Mouse (Mus musculus) limb, embryonic 13.5 days (tissue): ENCODE results near the gene Bbc3. TPM values are rescaled to one million over a fixed set of nuclear protein-coding genes. Genes with fewer than 3 reads are reported as not detected.

Experiments
- ATAC-seq: fragments of 200-750 bp; cut with Nextera tagmentation; 2 replicates; pipeline ENCODE4 v1.8.0; 2017; ENCODE audit warnings: low read depth, moderate number of reproducible peaks, moderate TSS enrichment; ENCODE audit not compliant: low FRiP score
- H3K27ac ChIP-seq: fragments of 300-500 bp; sonication (generic); 2 replicates; pipeline ENCODE4 v1.5.1; 2015; ENCODE audit warnings: inconsistent platforms, mild to moderate bottlenecking, moderate library complexity
- H3K27me3 ChIP-seq: fragments of 300-500 bp; sonication (generic); 2 replicates; pipeline ENCODE4 v1.6.1; 2015; ENCODE audit warnings: mild to moderate bottlenecking, inconsistent platforms
- H3K36me3 ChIP-seq: fragments of 300-500 bp; sonication (generic); 2 replicates; pipeline ENCODE4 v1.6.1; 2015; ENCODE audit warnings: inconsistent platforms, mild to moderate bottlenecking, moderate library complexity
- H3K4me1 ChIP-seq: fragments of 300-500 bp; sonication (generic); 2 replicates; pipeline ENCODE4 v1.6.1; 2015; ENCODE audit warnings: inconsistent platforms
- H3K4me2 ChIP-seq: fragments of 300-500 bp; sonication (generic); replicated peaks from 2 replicates; pipeline ENCODE4 v1.6.1; 2015; ENCODE audit warnings: inconsistent platforms, mild to moderate bottlenecking, moderate library complexity
- H3K4me3 ChIP-seq: fragments of 300-500 bp; sonication (generic); 2 replicates; pipeline ENCODE4 v1.5.1; 2015; ENCODE audit warnings: moderate library complexity, mild to moderate bottlenecking, inconsistent platforms
- H3K9ac ChIP-seq: fragments of 300-500 bp; sonication (generic); 2 replicates; pipeline ENCODE4 v1.6.1; 2015; ENCODE audit warnings: mild to moderate bottlenecking, inconsistent platforms
- H3K9me3 ChIP-seq: fragments of 300-500 bp; sonication (generic); 2 replicates; pipeline ENCODE4 v1.6.1; 2016; ENCODE audit warnings: inconsistent platforms
- WGBS: fragments of 180-500 bp; shearing (Covaris S2); methylation state at CpG from one replicate; pipeline ENCODE4 v1.1.7; 2015; 5-methylcytosine and 5-hydroxymethylcytosine counted together
- polyA plus RNA-seq: library from polyadenylated mRNA; unstranded; fragments of >200 nt; fragmentation: Nextera tagmentation; extraction: Ambion mirVana; gene quantifications from 2 replicates; pipeline ENCODE4 v1.2.1, GENCODE M21; 2015

The Bbc3 gene
- polyA plus RNA-seq, 1 experiment from 2014 or later, result 5.0 TPM

DNA sequence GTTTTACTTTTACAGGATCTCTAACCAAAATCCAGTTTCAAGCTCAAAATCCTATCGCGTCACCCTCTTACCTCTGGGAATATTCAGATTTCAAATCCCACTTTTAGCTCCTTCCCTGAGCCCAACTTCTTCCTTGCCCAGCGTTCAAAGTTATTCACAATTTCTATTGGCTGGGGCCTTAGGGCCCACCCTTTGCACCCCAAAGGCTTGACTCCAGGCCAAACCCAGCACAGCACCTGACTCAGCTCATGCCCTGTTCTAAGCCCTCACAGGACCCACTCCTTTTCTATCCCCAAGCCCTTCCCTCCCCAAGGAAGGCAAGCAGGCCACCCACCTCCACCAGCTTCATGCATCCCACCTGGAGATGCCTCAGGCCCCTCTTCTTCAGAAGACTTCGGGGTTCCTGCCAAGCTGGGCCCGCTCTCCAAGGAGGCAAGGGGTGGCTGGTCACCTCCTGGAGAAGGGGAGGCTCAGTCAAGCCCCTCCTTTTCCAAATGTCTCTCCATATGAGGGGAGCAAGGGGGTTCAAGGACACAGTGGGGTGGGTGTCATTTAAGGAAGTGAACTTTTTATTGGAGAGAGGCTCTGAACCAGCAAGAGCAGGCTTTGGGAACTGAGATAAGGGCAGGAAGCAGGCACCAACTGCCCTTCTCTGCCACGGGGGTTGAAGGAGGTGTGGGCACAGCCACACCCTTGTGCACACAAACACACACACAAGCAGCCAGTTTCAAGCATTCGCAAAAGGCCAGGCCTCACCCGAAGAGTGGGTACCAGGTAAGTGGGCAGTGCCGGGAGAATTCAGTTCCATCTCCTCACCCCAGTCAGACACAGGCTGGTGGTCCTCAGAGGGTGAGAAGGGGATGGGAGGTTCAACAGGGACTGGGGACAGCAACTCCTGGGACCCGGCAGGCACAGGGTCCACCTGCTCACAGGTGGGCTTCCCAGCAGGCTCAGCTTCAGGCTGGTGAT lies 33.0 kb upstream of the Bbc3 start:
- ATAC-seq, result no peak
- Histone ChIP-seq H3K4me2 (peak overlapping the region; percentile 90; the same call in 1 of the 2 replicates), H3K4me3 (no peak overlapping the region)

DNA sequence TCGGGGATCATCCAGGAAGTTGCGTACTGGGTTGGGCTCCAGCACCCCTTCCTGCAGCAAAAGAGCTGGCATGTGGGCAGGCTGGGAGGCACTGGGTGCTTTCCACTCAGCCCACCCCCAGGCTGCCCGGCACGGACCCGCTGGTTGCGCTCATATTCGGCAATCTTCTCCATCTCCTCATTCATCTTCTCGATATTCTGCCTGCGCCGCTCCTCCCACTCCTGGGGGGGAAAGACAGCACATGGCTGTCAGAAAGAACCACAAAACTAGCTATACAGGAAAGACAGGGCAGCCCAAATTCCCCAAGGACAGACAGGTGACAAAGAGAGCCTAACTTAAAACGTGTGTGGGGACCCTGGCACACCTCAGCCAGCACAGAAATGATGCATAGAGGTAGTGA lies 27.5 kb upstream of the Bbc3 start:
- Histone ChIP-seq H3K9ac (no peak overlapping the region), H3K4me3 (no peak overlapping the region), H3K27me3 (no peaks in the 10 kb centered on the region), H3K4me1 (peaks cover 11% of the 10 kb centered on the region), H3K9me3 (no peaks in the 10 kb centered on the region), H3K36me3 (peaks cover 78% of the 10 kb centered on the region), H3K4me2 (no peak overlapping the region), H3K27ac (no peak overlapping the region)
- WGBS, result 91% methylated on average over 11 of the region's 11 CpGs
- no peak for ATAC-seq

More for the DNA sequence above, 33.0 kb upstream of the Bbc3 start:
- Histone ChIP-seq H3K27me3 (peaks cover 4% of the 10 kb centered on the region; the same call in 1 of the 2 replicates), H3K9me3 (no peaks in the 10 kb centered on the region), H3K4me1 (peaks cover 28% of the 10 kb centered on the region), H3K36me3 (peaks cover 49% of the 10 kb centered on the region), H3K9ac (no peak overlapping the region; the same call in 1 of the 2 replicates), H3K27ac (no peak overlapping the region)
- WGBS, result 84% methylated on average over 10 of the region's 10 CpGs

DNA sequence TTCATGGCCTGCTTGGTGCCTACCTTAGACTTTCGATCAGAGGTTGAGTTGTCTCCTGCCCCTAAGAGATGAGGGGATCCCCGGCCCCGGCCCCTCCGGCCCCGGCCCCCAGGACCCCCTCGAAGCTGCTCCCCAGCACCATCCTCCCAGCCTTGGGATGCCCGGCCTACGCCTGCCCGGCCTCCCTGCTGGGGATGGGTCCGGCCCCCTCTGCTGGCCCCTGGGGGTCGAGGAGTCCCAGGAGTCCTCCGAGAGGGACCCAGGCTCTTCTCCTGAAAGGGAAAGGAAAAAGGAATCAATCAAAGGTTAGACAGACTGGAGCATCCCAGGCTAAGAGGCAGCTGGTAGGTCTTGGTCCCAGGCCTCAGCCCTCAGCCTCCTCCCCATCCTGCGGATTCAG lies 25.9 kb upstream of the Bbc3 start:
- Histone ChIP-seq H3K4me2 (no peak overlapping the region), H3K9ac (no peak overlapping the region), H3K27ac (no peak overlapping the region), H3K36me3 (peaks cover 62% of the 10 kb centered on the region), H3K9me3 (no peaks in the 10 kb centered on the region), H3K27me3 (no peaks in the 10 kb centered on the region), H3K4me1 (peaks cover 12% of the 10 kb centered on the region), H3K4me3 (no peak overlapping the region)
- WGBS, result 96% methylated on average over 13 of the region's 13 CpGs
- ATAC-seq, result no peak

DNA sequence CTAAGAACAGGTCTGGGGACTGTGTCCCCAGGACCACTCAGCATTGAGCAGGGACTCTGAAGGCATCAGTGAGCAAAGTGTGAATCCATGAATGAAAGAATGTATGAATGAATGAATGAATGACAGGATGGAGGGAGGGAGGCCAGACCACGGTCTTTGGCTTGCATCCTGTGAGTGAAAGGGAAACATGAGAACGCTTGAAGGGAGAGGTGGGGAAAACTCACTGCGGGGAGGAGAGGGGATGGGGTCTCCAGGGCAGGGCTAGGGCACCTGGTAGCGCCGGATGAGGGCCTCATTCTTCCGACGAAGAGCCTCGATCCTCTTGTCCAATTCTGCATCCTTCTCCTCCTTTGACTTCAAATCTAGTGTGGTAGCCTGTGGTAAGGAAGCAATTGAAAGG lies 24.2 kb upstream of the Bbc3 start:
- ATAC-seq, result no peak
- Histone ChIP-seq H3K9ac (no peak overlapping the region; the same call in 1 of the 2 replicates), H3K9me3 (no peaks in the 10 kb centered on the region), H3K4me3 (no peak overlapping the region), H3K4me2 (no peak overlapping the region), H3K36me3 (peaks cover 45% of the 10 kb centered on the region), H3K27ac (no peak overlapping the region), H3K27me3 (no peaks in the 10 kb centered on the region), H3K4me1 (peaks cover 12% of the 10 kb centered on the region)
- 87% methylated on average over 8 of the region's 8 CpGs for WGBS

DNA sequence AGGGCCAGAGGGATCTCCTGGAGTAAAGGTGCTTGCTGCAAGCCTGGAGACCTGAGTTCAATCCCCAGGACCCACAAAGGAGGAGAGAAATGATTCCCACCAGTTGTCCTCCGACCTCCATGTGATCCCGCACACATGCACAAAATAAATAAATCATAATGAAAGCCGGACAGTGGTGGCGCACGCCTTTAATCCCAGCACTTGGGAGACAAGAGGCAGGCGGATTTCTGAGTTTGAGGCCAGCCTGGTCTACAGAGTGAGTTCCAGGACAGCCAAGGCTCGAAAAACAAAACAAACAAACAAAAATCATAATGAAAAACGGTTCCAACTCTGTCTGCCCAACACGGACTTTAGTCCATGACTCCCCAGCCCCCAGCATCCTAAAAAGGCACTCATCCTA lies 23.3 kb upstream of the Bbc3 start:
- Histone ChIP-seq H3K27ac (peak overlapping the region; percentile 69; the same call in 1 of the 2 replicates), H3K9me3 (no peaks in the 10 kb centered on the region), H3K9ac (peak overlapping the region; percentile 51), H3K4me3 (peak overlapping the region; percentile 61), H3K36me3 (peaks cover 40% of the 10 kb centered on the region), H3K4me1 (peaks cover 12% of the 10 kb centered on the region), H3K27me3 (no peaks in the 10 kb centered on the region), H3K4me2 (peak overlapping the region; percentile 66)
- no peak for ATAC-seq
- 68% methylated on average over 9 of the region's 9 CpGs for WGBS

DNA sequence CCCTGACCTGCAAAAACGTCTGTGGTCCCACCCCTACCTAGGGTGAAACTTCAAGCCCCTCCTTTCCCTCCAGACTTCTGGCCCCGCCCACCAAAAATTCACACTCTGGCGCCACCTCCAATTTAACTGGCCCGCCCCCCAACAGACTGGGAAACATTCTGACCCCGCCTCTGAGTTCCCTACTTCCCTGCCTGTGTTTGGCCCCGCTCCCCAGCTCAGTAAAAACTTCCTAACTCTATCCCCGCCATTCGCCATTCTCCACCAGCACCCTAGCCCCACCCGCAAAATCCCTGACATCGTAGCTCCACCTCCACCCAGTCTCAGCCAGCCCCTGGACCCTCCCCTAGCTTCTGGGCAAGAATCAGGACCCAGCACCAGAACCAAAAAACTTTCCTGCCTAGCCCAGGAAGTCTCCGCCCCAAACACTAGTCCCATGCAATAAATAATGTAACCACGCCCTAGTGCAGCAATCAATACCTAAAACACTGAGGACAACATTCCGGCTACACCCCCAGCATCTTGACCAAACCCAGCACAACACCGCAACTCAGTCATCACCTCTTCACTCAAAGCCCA lies 22.7 kb upstream of the Bbc3 start:
- ATAC-seq, result peak; percentile 65
- Histone ChIP-seq H3K36me3 (peaks cover 36% of the 10 kb centered on the region), H3K9ac (peak overlapping the region; percentile 51), H3K4me3 (peak overlapping the region; percentile 61), H3K27ac (peak overlapping the region; percentile 69), H3K27me3 (no peaks in the 10 kb centered on the region), H3K4me1 (peaks cover 12% of the 10 kb centered on the region), H3K9me3 (no peaks in the 10 kb centered on the region), H3K4me2 (peak overlapping the region; percentile 66)
- 1% methylated on average over 14 of the region's 14 CpGs for WGBS

DNA sequence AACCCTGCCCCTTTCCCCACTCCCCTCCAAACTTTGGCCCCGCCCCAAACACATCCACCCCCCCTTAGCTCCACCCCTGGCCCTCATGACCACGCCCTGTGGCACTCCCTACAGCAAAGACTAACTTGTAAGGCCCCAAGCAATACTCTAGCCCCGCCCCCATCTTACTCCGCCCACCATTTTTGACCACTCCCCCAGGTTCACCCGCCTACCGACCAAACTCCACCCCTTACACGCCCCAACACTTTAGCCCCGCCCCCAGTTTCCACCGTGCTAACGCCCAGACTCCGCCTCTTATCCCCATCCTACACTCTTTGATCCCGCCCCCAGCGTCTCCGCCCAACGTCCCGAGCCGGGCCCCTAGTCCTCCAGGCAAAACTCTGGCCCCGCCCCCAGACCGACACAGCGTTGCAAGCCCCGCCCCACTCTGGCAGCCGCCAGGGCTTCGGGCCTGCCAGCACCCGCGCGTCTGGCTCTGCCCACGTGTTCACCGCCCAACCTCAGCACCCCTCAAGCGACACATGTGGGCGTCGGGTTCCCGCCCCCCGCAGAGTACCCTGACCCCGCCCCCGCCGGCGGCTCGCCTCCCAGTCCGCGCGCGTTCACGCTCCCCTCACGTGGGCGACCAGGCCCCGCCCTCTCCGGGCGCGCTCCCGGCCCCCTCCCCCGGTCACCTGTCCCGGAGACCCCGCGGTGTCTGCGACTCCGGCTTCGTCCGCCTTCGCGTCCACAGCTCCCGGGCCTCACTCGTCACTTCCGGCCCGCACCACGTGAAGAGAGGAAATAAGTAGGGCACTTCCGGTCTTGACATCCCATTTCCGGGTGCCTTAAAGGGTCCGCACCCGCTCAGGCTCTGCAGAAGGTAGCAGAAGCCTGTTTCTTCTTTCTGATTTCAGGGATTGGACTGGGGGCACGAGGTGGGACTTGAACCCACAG lies 21.9 kb upstream of the Bbc3 start, which contains the start of gene Ccdc9:
Gene Ccdc9 (minus strand): TSS at position 770 of the 936 bp plus-strand sequence.
- H3K36me3 ChIP-seq, result peaks cover 29% of the 10 kb centered on the region
- peak; percentile 91 for ATAC-seq
- peak within 1 kb of the TSS; percentile 79 for H3K9ac ChIP-seq
- H3K4me3 ChIP-seq, result peak within 1 kb of the TSS; percentile 61
- H3K4me2 ChIP-seq, result peak within 1 kb of the TSS; percentile 66
- no peaks in the 10 kb centered on the region for H3K9me3 ChIP-seq
- no peaks in the 10 kb centered on the region for H3K27me3 ChIP-seq
- H3K27ac ChIP-seq, result peak within 1 kb of the TSS; percentile 95
- under 1% methylated on average over 70 of the region's 70 CpGs for WGBS
- peaks cover 12% of the 10 kb centered on the region for H3K4me1 ChIP-seq

DNA sequence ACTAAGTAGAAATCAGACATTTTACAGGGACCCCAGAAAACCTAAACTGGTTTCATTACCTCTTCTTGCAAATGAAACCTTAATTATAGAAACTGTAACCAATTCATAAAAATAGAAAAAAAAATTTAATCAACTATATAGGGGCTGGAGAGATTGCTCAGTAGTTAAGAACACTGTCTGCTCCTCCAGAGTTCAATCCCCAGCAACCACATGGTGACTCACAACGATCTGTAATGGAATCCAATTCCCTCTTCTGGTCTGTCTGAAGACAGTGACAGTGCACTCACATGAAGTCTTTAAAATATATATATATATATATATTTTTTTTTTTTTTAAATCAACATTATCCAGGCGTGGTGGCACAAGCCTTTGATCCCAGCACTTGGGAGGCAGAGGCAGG lies 21.2 kb upstream of the Bbc3 start:
- peaks cover 12% of the 10 kb centered on the region for H3K4me1 ChIP-seq
- no peak for ATAC-seq
- no peaks in the 10 kb centered on the region for H3K9me3 ChIP-seq
- peak overlapping the region; percentile 66 for H3K4me2 ChIP-seq
- peaks cover 21% of the 10 kb centered on the region for H3K36me3 ChIP-seq
- no peaks in the 10 kb centered on the region for H3K27me3 ChIP-seq
- H3K27ac ChIP-seq, result peak overlapping the region; percentile 95
- 80% methylated on average over 2 of the region's 2 CpGs for WGBS
- H3K9ac ChIP-seq, result peak overlapping the region; percentile 79
- H3K4me3 ChIP-seq, result peak overlapping the region; percentile 61

DNA sequence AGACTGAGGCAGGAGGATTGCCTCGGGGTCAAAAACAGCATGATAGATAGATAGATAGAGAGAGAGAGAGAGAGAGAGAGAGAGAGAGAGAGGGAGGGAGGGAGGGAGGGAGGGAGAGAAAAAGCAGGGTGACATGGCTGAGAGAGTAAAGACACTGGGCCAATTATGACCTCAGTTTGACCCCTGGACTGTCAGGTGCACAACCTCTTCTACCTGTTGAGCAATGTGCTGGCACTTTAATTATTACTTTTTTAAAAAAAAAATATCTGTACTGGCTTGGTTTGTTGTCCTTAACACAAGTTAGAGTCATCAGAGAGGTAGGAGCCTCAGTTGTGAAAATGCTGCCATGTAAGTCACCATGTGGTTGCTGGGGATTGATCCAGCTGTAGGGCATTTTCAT lies 20.4 kb upstream of the Bbc3 start:
- Histone ChIP-seq H3K9me3 (no peaks in the 10 kb centered on the region), H3K4me2 (no peak overlapping the region), H3K4me1 (peaks cover 12% of the 10 kb centered on the region), H3K27ac (no peak overlapping the region), H3K27me3 (no peaks in the 10 kb centered on the region), H3K4me3 (no peak overlapping the region), H3K36me3 (peaks cover 14% of the 10 kb centered on the region), H3K9ac (no peak overlapping the region)
- 65% methylated on average over 1 of the region's 1 CpGs for WGBS
- no peak for ATAC-seq

DNA sequence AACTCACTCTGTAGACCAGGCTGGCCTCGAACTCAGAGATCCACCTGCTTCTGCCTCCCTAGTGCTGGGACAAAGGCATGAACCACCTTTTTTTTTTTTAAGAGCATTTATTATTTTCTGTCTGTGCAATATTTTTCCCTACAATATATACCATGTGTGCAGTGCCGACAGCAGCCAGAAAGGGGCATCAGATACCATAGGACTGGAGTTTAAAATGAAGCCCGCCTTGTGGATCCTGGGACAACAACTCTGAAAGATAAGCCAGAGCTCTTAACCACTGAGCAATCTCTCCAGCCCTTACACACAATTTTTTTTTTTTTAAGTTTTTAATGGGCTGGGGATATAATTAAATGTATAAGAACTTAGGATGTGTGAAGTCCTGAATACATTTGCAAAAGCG lies 13.8 kb upstream of the Bbc3 start:
- H3K9me3 ChIP-seq, result no peaks in the 10 kb centered on the region
- H3K36me3 ChIP-seq, result no peaks in the 10 kb centered on the region
- no peaks in the 10 kb centered on the region for H3K27me3 ChIP-seq
- no peak for ATAC-seq
- WGBS, result 34% methylated on average over 4 of the region's 4 CpGs
- H3K9ac ChIP-seq, result no peak overlapping the region
- H3K27ac ChIP-seq, result no peak overlapping the region
- H3K4me3 ChIP-seq, result peak overlapping the region; percentile 54; the same call in 1 of the 2 replicates
- H3K4me2 ChIP-seq, result peak overlapping the region; percentile 89
- H3K4me1 ChIP-seq, result peaks cover 33% of the 10 kb centered on the region

DNA sequence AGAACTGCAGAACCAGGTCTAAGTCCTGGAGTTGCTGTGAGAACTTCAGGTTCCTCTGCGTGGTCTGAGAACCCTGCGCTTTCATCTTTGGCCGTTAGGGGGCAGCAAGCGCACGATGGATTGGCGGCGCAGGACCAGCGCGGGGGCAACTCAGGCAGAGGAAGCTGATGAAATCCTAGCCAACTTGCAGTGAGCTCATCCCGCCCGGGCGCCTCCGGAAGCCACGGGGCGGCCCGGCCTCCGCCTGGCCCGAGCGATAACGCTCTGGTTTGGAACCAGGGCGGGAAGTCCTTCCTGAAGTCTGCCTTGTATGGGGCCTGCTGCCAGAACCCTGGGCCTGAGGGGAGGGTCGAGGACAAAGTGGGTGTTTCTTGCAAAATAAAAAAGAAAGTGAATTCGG lies 13.4 kb upstream of the Bbc3 start:
- peak overlapping the region; percentile 89 for H3K4me2 ChIP-seq
- 1% methylated on average over 23 of the region's 23 CpGs for WGBS
- peak; percentile 73 for ATAC-seq
- no peaks in the 10 kb centered on the region for H3K36me3 ChIP-seq
- no peaks in the 10 kb centered on the region for H3K9me3 ChIP-seq
- H3K4me1 ChIP-seq, result peaks cover 35% of the 10 kb centered on the region
- no peaks in the 10 kb centered on the region for H3K27me3 ChIP-seq
- H3K27ac ChIP-seq, result peak overlapping the region; percentile 88
- H3K9ac ChIP-seq, result peak overlapping the region; percentile 63
- peak overlapping the region; percentile 54 for H3K4me3 ChIP-seq
